Mouse (Mus musculus): ENCODE results near the gene Gm13941.

Gene Gm13941

DNA sequence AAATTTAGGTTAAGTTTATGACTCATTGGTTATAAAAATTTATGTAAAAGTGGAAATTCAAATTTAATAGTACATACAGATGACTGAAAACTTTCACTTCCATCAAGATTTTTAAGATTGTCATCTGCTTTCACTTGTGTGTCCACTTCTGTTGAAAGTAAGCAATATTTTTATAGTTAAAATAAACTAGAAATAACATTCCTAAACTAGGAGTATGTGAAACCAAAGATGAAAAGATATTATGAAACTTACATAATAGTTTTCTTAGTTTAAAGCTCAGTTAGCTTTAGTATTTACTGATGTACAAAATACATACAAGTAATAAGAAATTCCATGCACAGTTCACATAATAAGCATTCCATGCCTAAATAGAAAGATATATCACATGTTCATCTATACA, at the start of gene Gm13941:
Gene Gm13941 (minus strand): TSS at position 101 of the 400 bp plus-strand sequence.
- DNase-seq (ENCODE audit: low read depth, low spot score), result no peak

- DNase-seq (ENCODE audit: low read depth, low spot score), result no peak
These were observed 47.1 kb upstream of the Gm13941 start, which contains the start of gene Gm15130 for GRCm38 (mm10) chr2:111152836-111153235. Gene Gm15130 (minus strand): TSS chr2:111152936.

- no peak for DNase-seq (ENCODE audit: low read depth, low spot score)
These were observed 30.0 kb upstream of the Gm13941 start for GRCm38 (mm10) chr2:111135739-111136138.

GRCm38 (mm10) chr2:111058586-111059261, 47.1 kb downstream of the Gm13941 start:
- peak; percentile 44 for DNase-seq (ENCODE audit: low read depth, low spot score)

All from R1 (cell line).